Mouse (Mus musculus) liver, embryonic 14.5 days (tissue): ENCODE data around the gene Fam129a. TPM values are rescaled to one million over a fixed set of nuclear protein-coding genes. Genes with fewer than 3 reads are reported as not detected.
"Not testable (repeated sequence)": the region's sequence is repeated elsewhere in the genome, so short reads cannot be mapped to it uniquely, and the experiment has no call there.

Source experiments
- ATAC-seq: fragments of 200-750 bp; cut with Nextera tagmentation; 2 replicates; pipeline ENCODE4 v1.8.0; 2017; ENCODE audit warnings: moderate number of reproducible peaks, mild to moderate bottlenecking, moderate library complexity; ENCODE audit not compliant: insufficient read depth
- DNase-seq, 3 experiments: peaks; one replicate each; pipeline ENCODE4 v3.0.0-alpha.2; 2012 to 2013; ENCODE audit warnings: low read depth in 3 of 3, low spot score in 3 of 3
- H3K27ac ChIP-seq: fragments of 300-500 bp; sonication (generic); 2 replicates; pipeline ENCODE4 v1.5.1; 2014; ENCODE audit warnings: moderate library complexity, mild to moderate bottlenecking, control low read depth, inconsistent platforms
- H3K27me3 ChIP-seq: fragments of 300-500 bp; sonication (generic); 2 replicates; pipeline ENCODE4 v1.6.1; 2014; ENCODE audit warnings: mild to moderate bottlenecking, low read length, moderate library complexity; ENCODE audit not compliant: control insufficient read depth, insufficient read depth
- H3K36me3 ChIP-seq: fragments of 300-500 bp; sonication (generic); replicated peaks from 2 replicates; pipeline ENCODE4 v1.6.1; 2014; ENCODE audit warnings: low read depth; ENCODE audit not compliant: control insufficient read depth, insufficient read depth
- H3K4me1 ChIP-seq, 2 experiments: fragments of 200-500 bp in 1 of 2; fragments of 300-500 bp in 1 of 2; sonication (generic) in 1 of 2; replicated peaks; 2 replicates each; pipeline ENCODE4 v1.6.1; 2012 to 2014; ENCODE audit warnings: antibody characterized with exemption in 1 of 2, inconsistent platforms in 1 of 2, low read length in 1 of 2; ENCODE audit not compliant: control insufficient read depth in 2 of 2, insufficient read depth in 2 of 2
- H3K4me2 ChIP-seq: fragments of 300-500 bp; sonication (generic); 2 replicates; pipeline ENCODE4 v1.6.1; 2014; ENCODE audit warnings: low read depth, mild to moderate bottlenecking, control low read depth, moderate library complexity
- H3K4me3 ChIP-seq, 2 experiments: fragments of 200-500 bp in 1 of 2; fragments of 300-500 bp in 1 of 2; sonication (generic) in 1 of 2; 2 replicates each; pipeline ENCODE4 v1.5.1; 2012 to 2014; ENCODE audit warnings: low read depth in 2 of 2, low read length in 2 of 2, mild to moderate bottlenecking in 2 of 2, control low read depth in 1 of 2, inconsistent platforms in 1 of 2, moderate library complexity in 1 of 2; ENCODE audit not compliant: insufficient read depth in 1 of 2
- H3K9ac ChIP-seq: fragments of 300-500 bp; sonication (generic); replicated peaks from 2 replicates; pipeline ENCODE4 v1.6.1; 2014; ENCODE audit warnings: mild to moderate bottlenecking, control low read depth, moderate library complexity
- H3K9me3 ChIP-seq: fragments of 300-500 bp; sonication (generic); 2 replicates; pipeline ENCODE4 v1.6.1; 2016; ENCODE audit warnings: low read length, mixed read lengths; ENCODE audit not compliant: control insufficient read depth
- CTCF ChIP-seq: IDR thresholded peaks from 2 replicates; pipeline ENCODE4 v1.5.1; 2016; ENCODE audit warnings: antibody characterized with exemption, low read depth, control low read depth
- EP300 ChIP-seq: IDR thresholded peaks from 2 replicates; pipeline ENCODE4 v1.6.1; 2016; ENCODE audit warnings: antibody characterized with exemption, low read depth
- WGBS: fragments of 180-500 bp; shearing (Covaris S2); extraction: QIAGEN DNeasy Blood & Tissue Kit; methylation state at CpG from one replicate; pipeline ENCODE4 v1.1.7; 2014; ENCODE audit not compliant: insufficient replicate concordance; 5-methylcytosine and 5-hydroxymethylcytosine counted together
- polyA plus RNA-seq, 2 experiments: library from polyadenylated mRNA; depleted of rRNA in 1 of 2; stranded (reverse) in 1 of 2; unstranded in 1 of 2; fragments of >200 nt; fragmentation: Nextera tagmentation in 1 of 2; extraction: Ambion mirVana in 1 of 2; gene quantifications; 2 replicates each; pipeline versions ENCODE4 v1.2.1 to v1.2.3; 2012 to 2014

The Fam129a gene
- polyA plus RNA-seq, 2 experiments: 1.5 to 3.4 TPM

DNA sequence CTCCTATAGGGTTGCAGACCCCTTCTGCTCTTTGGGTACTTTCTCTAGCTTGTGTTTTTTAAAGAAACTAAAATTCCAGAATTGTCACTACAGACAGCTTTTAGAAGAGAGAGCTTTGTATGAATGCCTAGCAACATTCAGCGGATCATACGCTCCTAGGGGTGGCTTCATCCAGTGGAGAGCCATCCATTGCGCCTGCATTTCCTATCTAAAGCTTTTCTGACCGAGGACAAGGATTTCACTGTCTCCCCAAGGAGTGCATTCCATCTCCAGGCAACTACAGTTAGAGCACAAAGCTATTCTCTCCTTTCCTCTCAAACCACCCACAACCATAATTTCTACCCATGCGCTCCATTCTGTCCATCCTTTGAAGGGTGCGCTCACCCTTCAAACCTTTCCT, 155.4 kb downstream of the Fam129a start:
- Histone ChIP-seq H3K4me3 (no peak overlapping the region), H3K27me3 (no peaks in the 10 kb centered on the region), H3K27ac (no peak overlapping the region), H3K9ac (no peak overlapping the region), H3K4me2 (no peak overlapping the region), H3K36me3 (no peaks in the 10 kb centered on the region), H3K9me3 (no peaks in the 10 kb centered on the region), H3K4me1 (peaks cover 0 to 5% of the 10 kb centered on the region in 2 experiments; a peak in 2 of 4 replicates)
- 78% methylated on average over 6 of the region's 6 CpGs for WGBS
- no peak for ATAC-seq
- no peak for DNase-seq
- TF ChIP-seq EP300: no peak
- no peak for TF ChIP-seq CTCF

DNA sequence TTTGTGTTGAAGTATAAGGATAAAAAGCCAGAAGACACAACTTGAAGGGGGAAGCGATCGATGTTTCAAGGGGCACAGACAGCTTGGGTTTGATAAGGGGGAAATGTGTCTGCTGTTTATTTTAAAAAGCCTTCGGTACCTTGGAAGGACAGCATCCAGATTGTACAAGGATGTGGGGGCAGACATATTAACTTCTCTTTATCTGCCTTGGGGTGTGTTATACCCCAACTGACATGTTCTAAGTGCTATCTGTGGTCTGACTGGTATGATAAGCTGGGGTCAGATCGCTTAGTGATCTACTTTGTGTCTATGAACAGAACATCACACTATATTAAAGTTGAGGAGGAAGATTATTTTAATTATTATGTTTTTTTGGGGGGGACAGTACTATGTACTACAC, 157.2 kb downstream of the Fam129a start:
- TF ChIP-seq CTCF: no peak
- no peak for TF ChIP-seq EP300
- no peak overlapping the region for H3K9ac ChIP-seq
- WGBS: 34% methylated on average over 4 of the region's 4 CpGs
- no peak overlapping the region for H3K4me2 ChIP-seq
- no peak for DNase-seq
- H3K27me3 ChIP-seq: no peaks in the 10 kb centered on the region
- H3K27ac ChIP-seq: no peak overlapping the region
- H3K9me3 ChIP-seq: no peaks in the 10 kb centered on the region
- no peaks in the 10 kb centered on the region for H3K36me3 ChIP-seq
- no peak overlapping the region for H3K4me3 ChIP-seq
- H3K4me1 ChIP-seq: peaks cover 0 to 7% of the 10 kb centered on the region in 2 experiments; a peak in 2 of 4 replicates
- no peak for ATAC-seq

DNA sequence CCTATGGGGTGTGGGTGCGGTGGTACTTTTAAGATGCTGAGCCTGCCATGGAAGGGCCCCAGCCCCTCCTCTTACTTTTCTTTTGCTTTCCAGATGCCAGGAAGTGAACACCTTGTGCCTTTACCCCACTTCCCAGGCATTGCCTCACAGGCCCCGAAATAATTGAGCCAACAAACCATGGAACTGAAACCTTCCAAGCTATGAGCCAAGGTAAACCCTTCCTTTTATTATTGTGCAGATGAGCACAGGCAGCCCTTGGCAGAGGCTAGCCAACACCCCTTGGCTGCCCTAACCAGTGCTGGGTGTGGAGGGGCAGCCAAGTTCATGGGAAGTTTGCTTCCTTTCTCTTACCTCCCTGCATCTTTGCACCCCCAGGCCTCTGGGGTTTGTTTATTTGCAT, 166.2 kb downstream of the Fam129a start:
- no peak overlapping the region for H3K4me3 ChIP-seq
- no peaks in the 10 kb centered on the region for H3K27me3 ChIP-seq
- peaks cover 10 to 14% of the 10 kb centered on the region in 2 experiments for H3K4me1 ChIP-seq
- H3K9ac ChIP-seq: no peak overlapping the region
- H3K36me3 ChIP-seq: no peaks in the 10 kb centered on the region
- 59% methylated on average over 2 of the region's 2 CpGs for WGBS
- DNase-seq: no peak
- no peaks in the 10 kb centered on the region for H3K9me3 ChIP-seq
- no peak overlapping the region for H3K27ac ChIP-seq
- no peak overlapping the region for H3K4me2 ChIP-seq
- ATAC-seq: no peak
- TF ChIP-seq EP300 (no peak), CTCF (no peak)

DNA sequence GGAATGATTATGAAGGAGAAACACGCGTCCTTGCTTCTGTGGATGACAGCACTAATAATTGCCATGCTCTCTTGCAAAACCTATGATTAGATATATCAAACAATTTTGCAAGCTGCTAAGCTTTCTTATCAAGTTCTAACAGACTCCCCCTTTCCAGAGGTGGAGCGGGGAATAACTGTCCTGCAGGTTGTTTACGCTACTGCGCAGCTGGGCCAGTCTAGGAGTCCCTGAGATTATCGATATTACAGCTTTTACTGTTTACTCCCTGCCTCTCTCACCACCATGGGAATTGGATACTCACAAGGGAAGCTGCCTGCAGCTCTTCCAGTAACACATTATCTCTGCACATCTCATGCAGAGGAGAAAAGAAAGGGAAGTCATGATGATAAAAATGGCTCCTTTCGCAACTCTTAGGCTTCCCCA, 170.2 kb downstream of the Fam129a start:
- Histone ChIP-seq H3K9ac (no peak overlapping the region), H3K4me3 (no peak overlapping the region), H3K27me3 (no peaks in the 10 kb centered on the region), H3K36me3 (no peaks in the 10 kb centered on the region), H3K4me1 (peaks cover 10 to 12% of the 10 kb centered on the region in 2 experiments), H3K27ac (no peak overlapping the region), H3K4me2 (peak overlapping the region; percentile 34), H3K9me3 (no peaks in the 10 kb centered on the region)
- WGBS: 10% methylated on average over 7 of the region's 7 CpGs
- TF ChIP-seq CTCF (no peak), EP300 (peak; percentile 86)
- peak in 2 of 3 experiments; percentile 34 to 44 for DNase-seq
- peak; percentile 95 for ATAC-seq

DNA sequence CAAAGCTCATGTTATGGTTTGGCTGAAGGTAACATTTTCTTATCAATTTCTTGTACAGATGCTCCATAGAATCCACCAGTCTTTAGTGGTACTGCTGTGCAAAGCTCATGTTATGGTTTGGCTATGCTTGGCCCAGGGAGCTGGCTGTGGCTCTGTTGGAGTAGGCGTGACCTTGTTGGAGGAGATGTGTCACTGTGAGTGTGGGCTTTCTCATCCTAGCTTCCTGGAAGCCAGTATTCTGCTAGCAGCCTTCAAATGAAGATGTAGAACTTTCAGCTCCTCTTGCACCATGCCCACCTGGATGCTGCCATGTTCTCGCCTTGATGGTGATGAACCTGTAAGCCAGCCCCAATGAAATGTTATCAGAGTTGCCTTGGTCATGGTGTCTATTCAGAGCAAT, 178.9 kb downstream of the Fam129a start:
- not testable (repeated sequence) for H3K36me3 ChIP-seq, H3K9ac ChIP-seq, H3K4me3 ChIP-seq, H3K27ac ChIP-seq, ATAC-seq, H3K27me3 ChIP-seq, H3K9me3 ChIP-seq, DNase-seq, H3K4me2 ChIP-seq
- WGBS: 83% methylated on average over 2 of the region's 2 CpGs
- H3K4me1 ChIP-seq: peaks cover 11 to 13% of the 10 kb centered on the region in 2 experiments
